Mouse (Mus musculus) lung, postnatal 0 days (tissue): ENCODE results near the gene Klf15.

Source experiments
- CTCF ChIP-seq: IDR thresholded peaks from 2 replicates; pipeline ENCODE4 v1.5.1; 2016; ENCODE audit warnings: antibody characterized with exemption, mild to moderate bottlenecking
- EP300 ChIP-seq: IDR thresholded peaks from 2 replicates; pipeline ENCODE4 v1.6.1; 2016; ENCODE audit warnings: antibody characterized with exemption, mild to moderate bottlenecking, control low read depth

- TF ChIP-seq EP300 (no peak), CTCF (no peak)
Observed at GRCm38 (mm10) chr6:90518892-90519291, 56.5 kb downstream of the Klf15 start.
